Mouse (Mus musculus): ENCODE results near the gene Ttll1.
A peak's percentile ranks its signal among the peaks of the same experiment; 100 is the strongest.
"Not testable (repeated sequence)": the region's sequence is repeated elsewhere in the genome, so short reads cannot be mapped to it uniquely, and the experiment has no call there.

Ttll1 gene

DNA sequence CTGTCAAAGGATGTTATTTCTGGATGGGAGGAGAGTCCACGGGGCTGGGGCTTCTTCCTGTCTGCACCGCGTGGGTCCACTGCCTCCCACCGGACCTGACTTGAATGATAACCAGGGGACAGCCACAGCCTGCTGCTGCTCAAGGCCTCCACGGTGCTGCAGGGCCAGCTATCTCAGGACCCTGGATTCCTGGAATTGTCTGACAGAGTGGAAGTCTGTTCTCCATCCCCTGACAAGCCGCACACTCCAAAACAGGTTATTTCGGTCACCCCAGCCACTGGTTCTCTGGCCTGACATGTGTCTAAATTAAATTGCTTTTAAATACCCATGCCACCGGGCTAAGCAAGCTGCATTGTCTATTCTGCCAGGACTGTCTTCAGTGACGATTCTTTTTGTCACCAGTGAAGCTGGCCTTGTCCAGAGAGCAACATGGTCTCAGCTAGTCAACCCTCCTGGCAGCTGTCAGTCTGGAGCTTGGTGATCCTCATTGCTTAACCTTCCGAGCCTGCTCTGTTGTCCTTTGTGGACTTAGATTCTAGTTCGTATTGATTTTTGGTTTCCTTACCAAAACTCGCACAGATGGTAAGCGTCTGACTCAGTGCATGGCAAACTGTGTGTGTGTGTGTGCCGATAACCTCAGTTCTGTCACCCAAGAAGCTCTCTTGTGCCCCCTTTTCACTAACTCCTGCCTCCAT lies 13.1 kb upstream of the Ttll1 start:
- DNase-seq (ENCODE audit: low spot score): no peak

GRCm38 (mm10) chr15:83523196-83523595 lies 12.5 kb upstream of the Ttll1 start:
- no peak for DNase-seq (ENCODE audit: low spot score)

GRCm38 (mm10) chr15:83520861-83521382 lies 10.2 kb upstream of the Ttll1 start:
- no peak for DNase-seq (ENCODE audit: low spot score)

- peak; percentile 73 for DNase-seq (ENCODE audit: low spot score)
Observed at GRCm38 (mm10) chr15:83518215-83519048, 7.7 kb upstream of the Ttll1 start.

DNA sequence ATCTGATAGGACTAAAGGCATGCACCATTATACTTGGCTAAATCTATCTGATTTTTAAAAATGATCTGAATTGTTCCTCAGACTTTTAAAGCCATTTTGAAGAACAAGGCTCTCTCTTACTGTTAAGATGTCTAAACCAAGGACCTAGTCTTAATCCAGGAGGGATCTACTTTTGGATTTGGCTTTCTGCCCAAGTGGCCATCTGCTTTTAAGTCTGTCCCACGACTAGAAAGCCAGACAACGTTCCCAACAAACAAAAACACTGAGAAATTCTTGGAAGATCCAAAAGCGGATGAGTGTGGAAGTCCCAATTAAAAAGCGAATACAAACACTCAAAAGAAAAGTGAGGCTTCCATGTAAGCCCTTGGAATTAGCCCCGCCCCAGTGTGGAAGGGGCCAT lies 4.3 kb upstream of the Ttll1 start:
- DNase-seq (ENCODE audit: low spot score): no peak

DNA sequence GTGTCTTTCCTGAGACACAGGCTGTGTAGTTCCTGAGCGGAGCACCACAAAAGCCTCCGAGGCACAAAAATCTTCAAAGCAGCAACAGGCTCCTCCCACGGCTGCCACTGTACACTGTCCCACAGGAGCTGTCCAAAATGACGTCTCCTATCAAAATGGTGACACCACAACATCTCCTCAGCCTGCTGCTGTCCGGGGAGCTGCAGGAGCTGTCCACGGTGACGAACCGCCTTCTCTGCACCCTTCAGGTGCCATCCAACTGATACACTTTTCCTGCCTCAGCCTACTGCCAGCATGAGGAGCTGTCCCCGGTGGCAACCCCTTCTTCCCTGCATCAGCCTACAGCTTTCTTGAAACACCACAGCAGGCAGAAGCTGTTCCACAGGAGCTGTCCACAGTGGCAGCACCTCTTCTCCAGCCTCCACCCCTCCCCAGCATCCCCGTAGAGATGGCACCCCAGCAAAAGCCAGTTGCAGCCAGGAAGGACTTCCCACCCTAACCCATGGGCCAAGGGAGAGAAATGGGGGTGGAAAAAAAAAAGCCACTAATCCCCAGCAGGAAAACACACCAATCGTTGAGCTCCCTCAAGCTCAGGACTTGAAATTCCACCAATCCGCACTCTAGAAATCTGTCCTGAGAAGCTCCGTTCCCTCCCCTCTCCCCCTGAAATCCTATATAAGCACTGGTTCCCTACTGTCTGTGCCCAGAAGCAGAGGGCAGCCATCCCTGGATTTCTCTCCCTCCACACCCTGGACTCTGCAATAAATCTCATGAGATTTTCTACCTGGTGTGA lies 2.0 kb upstream of the Ttll1 start:
- no peak for DNase-seq (ENCODE audit: low spot score)

DNA sequence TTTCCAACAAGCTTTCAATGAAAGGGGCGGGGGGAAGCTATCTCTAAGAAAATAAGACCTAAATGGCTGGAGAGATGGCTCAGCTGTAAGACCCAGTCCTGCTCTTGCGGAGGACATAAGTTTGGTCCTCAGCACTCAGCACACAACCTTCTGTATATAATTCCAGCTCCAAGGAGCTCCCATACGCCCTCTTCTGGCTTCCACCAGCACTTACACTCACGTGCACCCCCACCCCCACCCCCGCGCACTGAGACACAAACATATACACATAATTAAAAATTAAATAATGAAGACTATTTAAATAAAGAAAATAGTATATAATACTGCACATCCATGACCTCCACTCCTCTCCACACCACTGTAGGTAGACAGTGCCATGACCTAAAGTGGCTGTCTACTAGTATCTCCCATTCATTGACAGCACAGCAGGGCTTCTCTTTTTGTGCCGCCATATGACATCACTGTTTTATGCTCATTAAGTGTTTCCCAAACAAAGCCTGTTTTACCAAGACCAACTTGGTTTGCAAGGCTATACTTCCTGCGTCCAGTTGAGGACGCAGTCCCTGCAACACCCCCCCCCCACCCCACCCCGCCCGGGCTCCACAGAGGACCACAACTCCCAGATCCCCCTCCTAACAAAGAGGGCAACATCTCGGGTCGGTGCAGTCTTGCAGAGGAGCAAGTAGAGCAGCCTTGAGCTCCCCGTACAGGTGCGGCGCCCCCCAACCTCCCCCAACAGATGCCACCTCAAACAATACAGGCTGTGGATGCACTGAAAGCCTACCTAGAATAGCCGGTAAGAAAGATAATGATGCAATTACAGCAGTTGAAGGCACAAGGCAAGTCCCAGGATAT lies 516 bp downstream of the Ttll1 start:
- DNase-seq (ENCODE audit: low spot score): no peak

DNA sequence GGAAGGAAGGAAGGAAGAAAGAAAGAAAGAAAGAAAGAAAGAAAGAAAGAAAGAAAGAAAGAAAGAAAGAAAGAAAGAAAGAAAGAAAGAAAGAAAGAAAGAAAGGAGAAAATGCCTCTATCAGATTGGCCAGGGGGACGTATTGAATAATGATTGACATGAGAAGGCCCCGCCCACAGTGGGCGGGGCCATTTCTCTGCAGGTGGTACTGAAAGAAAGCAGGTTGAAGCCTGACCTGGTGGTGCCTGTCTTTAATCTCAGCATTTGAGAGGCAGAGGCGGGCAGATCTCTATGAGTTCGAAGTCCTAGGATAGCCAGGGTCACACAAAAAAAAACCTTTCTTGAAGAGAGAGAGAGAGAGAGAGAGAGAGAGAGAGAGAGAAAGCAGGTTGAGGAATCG lies 9.2 kb downstream of the Ttll1 start:
- not testable (repeated sequence) for DNase-seq (ENCODE audit: low spot score)

GRCm38 (mm10) chr15:83500352-83500751 lies 10.3 kb downstream of the Ttll1 start:
- DNase-seq (ENCODE audit: low spot score): no peak

- no peak for DNase-seq (ENCODE audit: low spot score)
Observed at GRCm38 (mm10) chr15:83499211-83499755, 11.4 kb downstream of the Ttll1 start.

GRCm38 (mm10) chr15:83497299-83497698 lies 13.4 kb downstream of the Ttll1 start:
- no peak for DNase-seq (ENCODE audit: low spot score)

DNA sequence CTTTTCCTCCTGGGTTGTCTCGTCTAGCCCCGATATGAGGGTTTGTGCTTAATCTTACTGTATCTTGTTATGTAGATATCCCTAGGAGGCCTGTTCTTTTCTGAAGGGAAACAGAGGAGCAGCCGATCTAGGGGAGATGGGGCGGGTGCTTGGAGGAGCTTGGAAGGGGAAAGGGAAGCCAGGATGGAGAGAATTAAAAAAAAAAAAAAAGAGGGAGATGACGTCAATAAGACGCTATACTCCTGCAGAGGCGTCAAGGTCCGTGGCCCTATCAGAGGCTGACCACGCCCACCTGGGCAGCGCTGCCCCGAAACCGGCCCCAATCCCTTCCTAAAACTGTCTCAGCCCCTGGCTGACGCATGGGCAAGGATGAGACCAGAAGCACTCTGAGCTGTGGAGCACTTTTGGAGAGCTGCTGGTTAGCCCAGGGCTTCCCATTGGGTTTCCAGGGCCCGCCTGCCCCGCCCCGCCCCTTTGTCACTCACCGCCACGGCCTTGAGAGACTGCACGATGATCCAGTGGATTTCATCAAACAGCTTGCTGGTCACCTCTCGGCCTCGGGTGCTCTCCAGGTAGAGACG lies 14.8 kb downstream of the Ttll1 start:
- no peak for DNase-seq (ENCODE audit: low spot score)

GRCm38 (mm10) chr15:83495195-83495594 lies 15.5 kb downstream of the Ttll1 start:
- no peak for DNase-seq (ENCODE audit: low spot score)

GRCm38 (mm10) chr15:83494572-83494920 lies 16.1 kb downstream of the Ttll1 start:
- no peak for DNase-seq (ENCODE audit: low spot score)

- DNase-seq (ENCODE audit: low spot score): no peak
Observed at GRCm38 (mm10) chr15:83493856-83494571, 16.7 kb downstream of the Ttll1 start.

DNA sequence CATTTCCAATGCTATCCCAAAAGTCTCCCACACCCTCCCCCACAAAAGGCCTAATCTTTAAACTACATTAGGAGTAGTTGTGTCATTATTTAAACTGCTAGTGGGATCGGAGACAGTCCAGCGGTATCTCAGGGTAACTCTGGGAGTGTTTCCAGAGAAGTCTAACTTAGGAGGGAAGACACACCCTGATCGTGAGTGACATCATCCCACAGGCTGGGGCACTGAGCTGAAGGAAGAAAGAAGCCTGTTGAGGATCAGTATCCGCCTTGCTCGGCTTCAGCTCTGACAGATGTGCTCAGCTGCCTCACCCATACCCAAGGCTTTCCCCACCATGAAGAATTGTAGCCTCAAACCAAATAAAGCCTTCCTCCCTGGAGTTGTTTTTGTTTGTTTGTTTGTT lies 18.8 kb downstream of the Ttll1 start:
- no peak for DNase-seq (ENCODE audit: low spot score)

DNA sequence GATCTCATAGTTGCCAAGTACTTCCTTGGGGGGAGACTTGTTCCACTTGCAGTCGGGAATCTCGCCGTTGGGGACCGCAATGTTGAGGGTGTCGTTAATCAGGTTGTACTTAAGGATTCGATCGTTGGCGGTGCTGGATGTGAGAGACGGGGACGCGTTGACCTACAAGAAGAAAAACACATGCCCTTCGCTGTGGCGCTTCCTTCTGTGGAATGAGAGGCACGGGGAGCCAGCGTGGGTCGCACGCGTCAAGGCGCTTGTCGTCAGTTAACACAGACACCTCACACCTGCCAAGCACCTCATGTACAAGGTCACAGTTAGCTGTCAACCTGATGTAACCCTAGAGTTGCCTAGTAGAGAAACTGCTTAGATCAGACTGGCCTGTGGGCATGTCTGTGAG lies 21.2 kb downstream of the Ttll1 start:
- DNase-seq (ENCODE audit: low spot score): no peak

DNA sequence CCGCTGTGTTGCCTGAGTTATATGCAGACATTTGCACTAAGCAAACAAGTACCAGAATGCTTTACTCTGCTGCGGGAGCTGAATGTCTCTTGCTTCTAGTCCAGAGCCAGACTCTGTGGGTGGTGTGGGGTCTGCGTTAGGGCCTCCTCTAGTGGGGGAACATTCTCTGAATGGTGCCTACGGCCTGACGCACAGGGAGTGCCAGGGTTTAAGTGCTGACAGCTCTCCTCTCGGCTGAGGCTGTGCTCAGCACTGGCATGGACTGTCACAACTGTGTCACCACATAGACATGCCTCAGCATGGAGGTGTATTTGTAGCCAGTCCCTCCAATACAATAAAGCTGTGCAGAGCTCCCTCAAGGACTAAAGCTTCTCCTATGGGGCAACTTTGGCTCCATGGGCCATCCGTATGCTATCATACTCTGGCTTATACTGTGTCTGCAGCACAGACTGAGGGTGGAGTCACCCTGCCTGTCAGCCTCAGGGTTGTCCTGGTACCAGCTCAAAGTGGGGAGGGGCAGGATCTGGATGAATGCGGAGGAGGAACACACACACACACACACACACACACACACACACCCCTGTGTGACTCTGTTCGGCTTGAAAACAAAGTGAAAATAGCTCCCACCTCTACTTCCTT lies 23.1 kb downstream of the Ttll1 start:
- DNase-seq (ENCODE audit: low spot score): no peak

DNA sequence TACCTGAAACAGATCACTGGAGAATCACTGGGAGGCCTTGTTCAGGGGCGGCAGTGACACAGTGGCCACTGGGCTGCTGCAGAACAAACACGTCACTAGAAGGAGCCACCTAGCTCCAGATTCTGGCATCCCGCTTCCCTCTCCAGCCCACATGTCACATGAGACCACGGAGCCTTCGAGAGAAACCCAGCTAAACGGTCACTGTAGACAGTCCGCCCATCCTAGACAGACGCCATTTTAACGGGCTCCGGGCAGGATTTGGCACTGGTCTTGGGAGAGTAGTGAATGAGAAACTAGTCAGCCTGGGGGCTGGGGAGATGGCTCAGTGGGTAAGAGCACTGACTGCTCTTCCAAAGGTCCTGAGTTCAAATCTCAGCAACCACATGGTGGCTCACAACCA lies 26.4 kb downstream of the Ttll1 start:
- no peak for DNase-seq (ENCODE audit: low spot score)

DNA sequence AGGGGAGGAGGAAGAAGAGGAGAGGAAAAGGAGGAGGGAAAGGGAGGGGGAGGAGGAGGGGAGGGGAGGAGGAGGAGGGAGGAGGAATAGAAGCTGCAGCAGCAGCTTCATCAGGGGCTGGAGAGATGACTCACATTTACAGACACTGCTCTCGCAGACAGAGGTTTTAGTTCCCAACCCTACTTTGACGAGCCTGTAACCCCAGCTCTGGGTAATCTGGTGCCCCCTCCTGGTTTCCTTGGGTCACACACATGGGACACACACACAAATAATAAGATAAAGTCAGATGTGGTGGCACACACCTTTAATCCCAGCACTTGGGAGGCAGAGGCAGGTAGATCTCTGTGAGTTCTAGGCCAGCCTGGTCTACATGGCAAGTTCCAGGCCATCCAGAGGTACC lies 27.2 kb downstream of the Ttll1 start:
- DNase-seq (ENCODE audit: low spot score): no peak
